Mouse (Mus musculus) B cell, adult 2 months (primary cell): ENCODE results near the gene Fgfr2.

Source experiments
- DNase-seq, 2 experiments: peaks; one replicate each; pipeline ENCODE4 v3.0.0; 2022

Fgfr2 gene

GRCm38 (mm10) chr7:133083936-133084614 lies 39.1 kb downstream of the Fgfr2 start:
- DNase-seq: no peak

DNA sequence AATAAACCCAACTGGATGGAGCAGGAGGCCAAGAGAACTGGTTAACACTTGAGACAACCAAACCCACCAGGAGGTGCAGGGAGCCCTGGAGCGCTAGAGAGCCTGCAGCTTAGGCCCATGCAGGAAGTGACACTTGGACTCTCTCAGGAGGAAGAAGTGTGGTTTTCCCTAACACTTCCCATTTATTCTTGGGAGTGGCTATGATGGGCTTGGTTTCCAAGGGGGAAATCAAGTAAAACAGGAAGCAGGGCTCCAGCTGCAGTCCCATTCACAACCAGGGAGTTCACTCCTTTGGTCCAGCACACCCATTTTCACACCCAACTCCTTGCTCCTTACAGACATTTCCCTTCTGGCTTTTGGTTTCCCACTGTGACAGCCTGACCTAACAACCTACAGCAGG lies 44.2 kb downstream of the Fgfr2 start:
- no peak for DNase-seq

- DNase-seq: no peak
Observed at GRCm38 (mm10) chr7:133074462-133075133, 48.6 kb downstream of the Fgfr2 start.

DNA sequence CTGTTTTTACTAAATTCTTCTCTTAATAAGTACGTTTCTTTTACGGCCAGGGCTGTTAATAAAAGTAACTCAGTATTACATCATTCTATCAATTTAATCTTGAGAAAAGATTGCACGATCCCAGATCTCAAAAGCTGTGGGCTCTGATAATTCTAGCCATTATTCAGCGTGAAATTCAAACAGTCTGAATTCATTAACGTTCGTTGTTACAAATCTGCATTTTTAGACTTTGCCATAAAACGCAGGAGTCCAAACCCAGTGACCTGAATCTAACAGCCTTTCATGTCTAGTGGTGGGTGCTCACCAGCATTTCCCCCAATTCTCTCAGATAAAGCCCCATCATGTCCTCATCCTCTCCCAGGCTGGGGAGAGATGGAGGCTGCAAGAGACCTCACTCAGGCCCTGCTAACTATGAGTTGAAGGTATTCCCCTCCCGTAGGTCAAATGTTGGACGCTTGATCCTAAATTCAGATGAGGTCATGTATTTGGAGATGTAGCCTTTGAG lies 50.0 kb downstream of the Fgfr2 start:
- DNase-seq: no peak

- no peak for DNase-seq
Observed at GRCm38 (mm10) chr7:133072535-133072934, 50.6 kb downstream of the Fgfr2 start.

DNA sequence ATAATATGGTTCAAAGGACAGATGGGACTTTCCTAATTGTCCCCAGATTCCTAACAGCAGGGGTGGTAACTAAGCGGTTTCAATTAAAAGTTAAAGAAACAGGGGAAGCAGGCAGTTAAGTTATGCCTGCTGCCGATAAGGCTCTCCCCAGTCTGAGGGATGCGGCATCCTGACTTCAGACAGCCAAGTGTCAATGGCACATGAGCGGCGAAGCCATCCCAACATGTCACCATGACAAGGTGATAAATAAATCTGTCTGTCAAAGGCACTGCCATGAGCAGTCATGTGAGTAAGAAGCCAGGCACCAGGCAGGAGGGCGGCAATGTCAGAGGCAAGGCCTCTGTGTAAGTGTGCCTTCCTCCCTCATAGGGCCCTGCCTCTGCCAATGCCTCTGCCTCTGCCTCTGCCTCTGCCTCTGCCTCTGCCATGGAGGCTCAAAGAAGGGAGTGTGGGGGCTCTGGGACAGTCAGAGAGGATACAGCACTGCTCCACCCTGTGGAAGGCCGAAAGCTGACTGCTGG lies 55.8 kb downstream of the Fgfr2 start:
- DNase-seq: no peak

- DNase-seq: no peak
Observed at GRCm38 (mm10) chr7:133066776-133067175, 56.4 kb downstream of the Fgfr2 start.

DNA sequence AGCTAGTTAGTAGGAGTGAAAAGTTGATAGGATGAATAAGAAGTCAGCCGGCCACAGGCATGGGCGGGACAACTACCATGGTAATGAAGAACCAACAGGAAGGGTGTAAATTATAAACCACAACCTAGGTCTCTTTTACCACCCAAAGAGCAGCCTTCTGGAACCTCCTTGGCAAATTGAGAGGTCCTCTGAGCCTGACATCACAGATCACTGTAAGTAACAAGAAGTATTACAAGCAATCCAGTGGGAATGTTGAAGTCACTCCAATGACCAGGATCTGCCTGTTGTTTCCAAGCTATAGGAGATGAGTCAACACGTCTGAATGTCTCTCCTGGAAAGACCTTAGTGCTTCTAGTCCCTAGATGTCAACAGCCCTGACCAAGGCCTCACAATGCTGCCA lies 61.1 kb downstream of the Fgfr2 start:
- no peak for DNase-seq

DNA sequence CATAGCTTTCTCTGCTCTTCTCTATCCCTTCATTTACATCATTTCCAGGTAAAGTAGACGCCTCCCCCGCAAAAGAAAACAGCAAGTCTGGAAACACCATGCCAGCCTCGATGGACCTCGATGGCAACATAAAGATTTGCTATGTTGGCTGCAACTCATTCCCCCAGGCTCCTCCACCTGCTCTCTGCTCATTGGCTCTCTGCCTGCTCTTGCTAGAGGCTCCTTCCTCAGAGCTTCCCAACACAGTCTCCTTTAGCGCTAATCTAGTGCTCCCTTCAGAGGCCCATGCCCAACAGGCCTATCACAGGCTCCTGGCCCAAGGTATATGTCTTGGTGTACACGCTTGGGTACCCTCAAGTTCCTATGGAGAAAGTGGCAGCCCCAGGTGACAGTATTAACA lies 63.0 kb downstream of the Fgfr2 start:
- DNase-seq: no peak

GRCm38 (mm10) chr7:133059517-133060104 lies 63.5 kb downstream of the Fgfr2 start:
- no peak for DNase-seq

GRCm38 (mm10) chr7:133059150-133059509 lies 64.0 kb downstream of the Fgfr2 start:
- DNase-seq: no peak

GRCm38 (mm10) chr7:133058496-133059149 lies 64.5 kb downstream of the Fgfr2 start:
- DNase-seq: no peak

- no peak for DNase-seq
Observed at GRCm38 (mm10) chr7:133056924-133057323, 66.2 kb downstream of the Fgfr2 start.

- no peak for DNase-seq
Observed at GRCm38 (mm10) chr7:133054486-133054885, 68.7 kb downstream of the Fgfr2 start.

DNA sequence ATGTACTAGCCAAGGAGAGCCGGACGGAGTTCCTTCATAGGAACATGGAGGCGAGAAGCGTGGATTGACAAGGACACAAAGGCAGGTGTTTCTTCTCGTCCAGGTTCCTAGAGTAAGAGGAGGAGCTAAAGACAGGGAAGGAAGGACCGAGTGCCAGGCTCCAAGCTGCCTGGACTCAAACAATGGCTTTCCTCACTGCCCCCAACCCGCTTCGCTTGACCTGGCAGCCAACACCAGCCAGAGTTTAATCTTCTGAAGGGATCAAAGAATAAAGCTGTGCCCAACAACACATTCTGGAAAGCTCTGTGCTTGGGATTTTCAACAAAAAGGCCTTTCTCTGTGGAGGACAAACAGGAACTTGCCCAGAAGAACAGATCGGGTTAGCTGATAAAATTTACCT lies 69.4 kb downstream of the Fgfr2 start:
- DNase-seq: no peak

DNA sequence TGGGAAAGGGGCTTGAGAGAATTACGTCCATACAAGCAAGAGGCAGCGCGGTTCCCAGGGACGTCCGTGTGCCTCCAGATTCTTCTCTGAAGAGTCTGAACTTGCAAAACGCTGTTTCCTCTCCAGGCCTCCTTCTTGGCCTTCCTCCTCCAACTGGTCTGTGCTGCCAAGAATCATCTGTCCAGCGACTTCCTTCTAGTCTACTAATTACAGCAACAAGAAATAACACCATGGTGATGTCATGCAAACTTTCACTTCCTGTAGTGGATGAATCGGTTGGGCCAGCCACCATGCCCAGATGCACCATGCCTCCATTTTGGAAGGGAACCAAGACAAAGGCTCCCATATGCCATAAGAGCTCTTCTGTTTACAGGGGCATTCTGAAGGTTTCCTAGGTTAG lies 70.3 kb downstream of the Fgfr2 start:
- DNase-seq: no peak

DNA sequence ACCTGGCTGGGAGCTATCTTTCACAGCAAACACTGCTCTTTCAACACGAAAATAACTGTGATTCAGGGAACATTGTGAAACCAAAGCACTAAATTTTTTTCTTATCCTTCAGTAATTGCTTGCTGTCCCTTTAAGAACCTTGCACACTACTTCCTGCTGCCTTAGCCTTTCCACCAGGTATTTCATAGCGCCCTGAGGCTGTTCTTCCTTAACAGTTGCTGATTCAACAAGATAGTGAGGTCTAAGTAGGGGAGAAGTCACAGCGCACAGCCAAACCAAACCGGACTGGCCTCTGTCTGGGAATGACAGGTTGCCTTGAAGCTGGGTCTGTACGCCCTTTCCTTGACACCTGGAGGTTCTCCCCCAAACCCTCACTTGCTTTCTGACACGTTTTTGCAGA lies 72.5 kb downstream of the Fgfr2 start:
- DNase-seq: no peak

- no peak for DNase-seq
Observed at GRCm38 (mm10) chr7:133048085-133048630, 75.0 kb downstream of the Fgfr2 start.

DNA sequence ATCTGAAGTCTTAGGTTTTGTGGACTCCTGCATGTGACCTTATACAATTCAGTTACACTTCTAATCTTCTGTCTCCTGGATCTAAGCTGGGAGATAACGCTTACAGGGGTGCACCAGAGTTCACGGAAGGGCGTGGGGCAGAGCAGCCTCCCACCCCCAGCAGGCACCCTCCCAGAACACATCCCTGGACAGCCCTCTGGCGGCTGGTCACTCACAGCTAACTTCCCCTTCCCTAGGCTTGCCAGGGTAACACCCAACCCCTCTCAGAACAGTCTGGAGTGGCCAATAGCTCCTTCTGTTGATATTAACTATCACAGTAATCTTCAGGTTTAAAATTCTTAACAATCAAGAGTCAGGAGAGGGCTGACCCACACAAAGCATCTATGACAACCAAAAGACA lies 75.9 kb downstream of the Fgfr2 start:
- DNase-seq: no peak

DNA sequence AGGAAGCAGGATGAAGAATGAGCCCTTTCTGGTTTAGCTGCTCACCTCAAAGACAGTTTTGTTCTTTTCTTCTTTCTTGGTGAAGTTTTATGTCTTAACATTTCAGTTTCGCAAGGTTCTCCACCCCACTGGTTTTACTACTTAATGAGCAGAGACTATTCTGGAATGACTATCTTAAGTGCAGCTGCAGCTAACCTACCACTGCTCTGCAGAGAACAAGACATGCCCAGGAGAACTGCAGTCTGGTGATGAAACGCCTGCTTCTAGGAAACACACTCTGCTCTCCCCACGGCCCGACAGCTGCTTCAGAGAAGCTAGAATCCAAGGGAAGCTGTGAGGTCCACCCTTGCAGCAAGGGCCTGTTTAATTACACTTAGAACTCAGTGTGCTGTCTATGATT lies 78.4 kb downstream of the Fgfr2 start:
- DNase-seq: no peak

GRCm38 (mm10) chr7:133041784-133042183 lies 81.4 kb downstream of the Fgfr2 start:
- DNase-seq: no peak

- no peak for DNase-seq
Observed at GRCm38 (mm10) chr7:133040688-133041345, 82.3 kb downstream of the Fgfr2 start.
